ENCODE assay signal across 15 mouse cellular contexts in genomic region chr4:140401632-140402031, GRCm38 (mm10).
"Had no signal": no experiment of that assay in that cellular context is flagged by ENCODE, and none has a peak within 500 bp of the region (broad histone marks: within the 10 kb centered on the region; RNA-seq: fewer than 3 reads in every experiment).

No protein-coding gene starts in this region.

- H3K9ac ChIP-seq: lung, embryonic 14.5 days; midbrain, embryonic 12.5 days; neural tube, embryonic 13.5 days; neural tube, embryonic 15.5 days had no signal

- H3K27me3 ChIP-seq: neural tube, embryonic 15.5 days had no signal

- H3K27ac ChIP-seq: midbrain, embryonic 10.5 days; midbrain, embryonic 12.5 days; neural tube, embryonic 13.5 days; neural tube, embryonic 15.5 days had no signal

- H3K4me3 ChIP-seq: midbrain, embryonic 10.5 days; midbrain, embryonic 12.5 days; myocyte; neural tube, embryonic 13.5 days; neural tube, embryonic 15.5 days had no signal

- H3K4me2 ChIP-seq: lung, embryonic 14.5 days; midbrain, embryonic 12.5 days; neural tube, embryonic 13.5 days; neural tube, embryonic 15.5 days had no signal

- DNase-seq: lung, embryonic 14.5 days; lung, postnatal 10 days; lung, postnatal 4 days; right cerebral cortex, adult 18-20 months; right cerebral cortex, postnatal 25 days; right cerebral cortex, postnatal 4 days; spleen, adult 18-20 months; thymus, adult 18-20 months; thymus, postnatal 14 days; thymus, postnatal 36 days had no signal

- H3K9me3 ChIP-seq: midbrain, embryonic 10.5 days; midbrain, embryonic 12.5 days; neural tube, embryonic 13.5 days; neural tube, embryonic 15.5 days had no signal

- H3K36me3 ChIP-seq: midbrain, embryonic 10.5 days; midbrain, embryonic 12.5 days; neural tube, embryonic 13.5 days; neural tube, embryonic 15.5 days had no signal
